Mouse (Mus musculus) left cerebral cortex, adult 9 months (tissue): ENCODE data around the gene Gm45062.

Source experiments
- DNase-seq, 2 experiments: peaks; one replicate each; pipeline ENCODE4 v3.0.0; 2022; ENCODE audit warnings: low spot score in 2 of 2

The Gm45062 gene

DNA sequence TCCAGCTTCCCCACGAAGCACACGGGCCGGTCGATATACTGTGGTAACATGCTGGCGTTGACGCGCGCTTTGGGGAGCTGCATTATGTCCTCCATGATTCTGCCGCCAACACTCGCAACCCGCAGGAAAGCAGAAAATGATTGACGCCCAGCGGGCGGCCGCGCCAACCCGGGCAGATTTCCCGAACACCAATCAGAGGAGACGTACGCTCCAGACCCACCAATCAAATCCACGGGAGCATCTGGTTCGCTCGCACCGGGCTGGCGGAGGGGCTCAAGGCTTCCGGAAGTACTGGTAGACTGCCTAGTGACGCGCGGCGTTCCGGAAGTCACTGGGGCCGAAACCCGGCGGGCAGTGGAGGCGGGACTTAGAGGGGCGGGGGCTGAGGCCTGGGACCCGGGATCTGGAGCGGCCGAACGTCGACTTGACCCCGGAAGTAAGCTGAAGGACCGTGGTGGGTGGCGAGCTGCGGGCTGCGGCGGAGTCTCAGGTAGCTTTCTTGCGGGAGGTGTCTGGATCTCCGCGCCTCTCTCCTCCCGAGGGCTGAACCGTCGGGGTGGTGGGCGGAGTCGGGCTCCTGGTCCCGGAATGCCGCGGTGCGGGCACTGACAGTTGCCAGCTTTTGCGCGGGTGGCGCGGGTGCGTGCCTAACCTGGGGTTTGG, at the start of gene Gm45062, which contains the start of the genes Rpa3 and Umad1:
Gene Gm45062 (plus strand): TSS at position 447 of the 663 bp plus-strand sequence.
Gene Rpa3 (minus strand): TSS at position 170 of the 663 bp plus-strand sequence.
Gene Umad1 (plus strand): TSS at position 285 of the 663 bp plus-strand sequence.
- DNase-seq = peak; percentile 96 to 99

GRCm38 (mm10) chr6:8209866-8210186, 49.4 kb upstream of the Gm45062 start:
- DNase-seq = no peak

DNA sequence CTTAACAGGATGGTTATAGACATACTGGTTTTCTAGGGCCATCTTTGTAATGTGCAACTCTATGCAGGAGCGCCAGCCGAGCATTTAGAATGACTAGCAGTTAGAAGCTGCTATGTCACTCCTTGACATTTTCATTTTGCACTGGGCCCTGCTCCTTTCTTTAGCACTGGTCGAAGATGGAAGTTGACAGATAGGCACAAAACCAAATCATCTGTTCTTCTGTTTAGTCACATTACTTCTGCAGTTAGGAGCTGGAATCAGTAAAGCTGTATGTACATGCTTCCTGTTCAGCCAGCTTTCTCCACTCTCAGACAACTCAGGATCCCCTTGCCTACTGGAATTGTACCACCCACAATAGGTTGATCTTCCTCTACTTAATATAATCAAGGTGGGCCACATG, 48.6 kb upstream of the Gm45062 start:
- DNase-seq = no peak

GRCm38 (mm10) chr6:8227035-8227434, 32.2 kb upstream of the Gm45062 start:
- DNase-seq = no peak

GRCm38 (mm10) chr6:8228596-8228995, 30.7 kb upstream of the Gm45062 start:
- no peak for DNase-seq

- DNase-seq = no peak
Observed at GRCm38 (mm10) chr6:8258316-8258715, 934 bp upstream of the Gm45062 start.

DNA sequence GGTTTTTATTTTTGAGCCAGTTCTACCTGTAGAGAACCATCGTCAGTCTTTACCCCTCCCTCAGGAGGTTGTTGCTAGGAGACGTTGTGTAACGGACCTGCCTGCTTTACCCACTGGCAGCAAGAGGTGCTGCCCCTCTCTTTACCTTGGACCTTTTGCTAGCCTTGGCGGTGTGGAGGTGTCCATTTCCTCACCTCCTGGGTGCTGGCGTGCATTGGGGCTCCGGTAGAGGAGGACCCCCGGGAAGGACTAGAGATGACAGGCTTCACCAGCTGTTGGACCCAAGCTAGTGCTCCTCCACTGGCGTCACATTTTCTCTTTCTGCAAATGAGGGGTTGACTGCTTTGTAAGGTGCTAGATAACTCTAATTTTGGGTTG, 406 bp downstream of the Gm45062 start:
- DNase-seq = peak; percentile 26 to 57

DNA sequence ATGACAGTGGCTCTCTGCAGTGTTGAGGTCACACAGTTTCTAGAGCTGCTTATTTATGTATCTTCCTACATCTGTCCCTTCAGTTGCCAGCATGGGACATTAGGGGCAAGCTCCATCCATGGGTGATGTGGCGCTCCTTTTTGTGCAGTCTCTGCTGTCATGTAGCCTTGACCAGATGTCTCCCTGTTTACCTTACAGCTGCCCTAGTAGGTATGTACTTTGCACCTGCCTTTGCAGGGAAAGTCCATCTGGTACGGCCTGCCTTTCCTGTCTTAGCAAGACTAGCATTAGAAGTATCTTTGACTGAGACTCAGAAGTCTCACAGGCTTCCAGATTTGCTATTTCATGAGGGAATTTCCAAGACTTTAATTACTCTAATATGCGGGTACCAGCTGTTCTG, 11.8 kb downstream of the Gm45062 start:
- DNase-seq = no peak

GRCm38 (mm10) chr6:8274387-8275054, 15.3 kb downstream of the Gm45062 start:
- no peak for DNase-seq

DNA sequence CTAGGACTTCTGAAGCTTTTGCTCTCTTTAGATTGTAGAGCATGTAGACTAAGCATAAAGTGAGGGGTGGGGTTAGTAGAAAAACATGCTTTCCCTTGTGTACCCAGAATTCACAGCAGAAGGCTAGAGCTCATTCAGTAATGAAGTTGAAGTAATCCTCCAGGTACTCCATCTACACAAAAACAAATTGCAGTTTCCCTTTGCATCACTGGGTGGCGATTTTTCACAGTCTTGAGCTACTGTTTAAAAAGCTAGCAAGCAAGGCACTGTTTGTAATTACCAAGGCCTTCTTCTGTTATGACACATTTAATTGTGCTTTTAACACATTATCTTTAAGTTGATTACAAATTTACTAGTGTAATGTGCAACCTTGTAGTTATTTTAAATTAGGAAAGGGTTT, 15.8 kb downstream of the Gm45062 start:
- DNase-seq = peak; percentile 35 to 87

GRCm38 (mm10) chr6:8276431-8276830, 17.2 kb downstream of the Gm45062 start:
- DNase-seq = no peak

- no peak for DNase-seq
Observed at GRCm38 (mm10) chr6:8278426-8279002, 19.3 kb downstream of the Gm45062 start.

DNA sequence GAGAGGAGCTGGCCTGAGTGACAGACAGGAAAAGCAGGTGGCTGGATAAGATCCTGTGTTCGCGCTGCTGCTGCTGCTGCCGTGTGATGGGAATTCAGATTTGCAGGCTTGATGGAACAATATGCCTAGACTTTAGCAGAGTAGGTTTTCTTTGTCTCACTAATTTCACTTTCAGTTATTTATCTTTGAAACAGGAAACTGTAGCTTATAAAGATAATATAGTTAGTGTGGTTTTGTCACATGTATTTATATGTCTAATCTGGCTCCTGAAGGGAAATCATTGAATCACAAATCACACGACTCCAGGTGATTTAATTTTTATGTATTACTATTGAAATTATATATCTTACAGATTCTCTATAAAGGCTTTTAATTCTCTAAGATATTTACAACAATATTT, 24.0 kb downstream of the Gm45062 start:
- DNase-seq = no peak

GRCm38 (mm10) chr6:8285401-8285960, 26.2 kb downstream of the Gm45062 start:
- no peak for DNase-seq

DNA sequence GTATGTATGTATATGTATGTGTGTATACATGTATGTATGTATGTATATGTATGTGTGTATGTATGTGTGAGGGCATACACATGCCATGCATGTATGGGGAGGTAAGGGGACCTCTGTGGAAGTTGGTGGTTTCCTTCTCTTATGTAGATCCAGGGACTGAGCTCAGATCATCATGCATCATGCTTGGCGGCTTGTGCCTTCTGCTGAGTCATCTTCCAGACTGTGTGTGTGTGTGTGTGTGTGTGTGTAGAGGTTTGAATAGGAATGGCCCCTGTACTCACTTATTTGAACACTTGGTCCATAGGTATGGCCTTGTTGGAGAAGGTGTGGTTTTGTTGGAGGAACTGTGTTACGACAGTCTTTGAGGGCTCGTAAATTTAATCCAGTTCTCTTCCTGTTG, 26.9 kb downstream of the Gm45062 start:
- DNase-seq = no peak

- DNase-seq = no peak
Observed at GRCm38 (mm10) chr6:8288755-8289580, 29.7 kb downstream of the Gm45062 start.

GRCm38 (mm10) chr6:8294048-8294784, 35.0 kb downstream of the Gm45062 start:
- DNase-seq = no peak

GRCm38 (mm10) chr6:8299066-8299863, 40.0 kb downstream of the Gm45062 start:
- peak in 1 of 2 experiments; percentile 50 for DNase-seq

GRCm38 (mm10) chr6:8307878-8308775, 48.9 kb downstream of the Gm45062 start:
- DNase-seq = no peak
